ENCODE assay signal across 8 mouse cellular contexts in the genomic region with DNA sequence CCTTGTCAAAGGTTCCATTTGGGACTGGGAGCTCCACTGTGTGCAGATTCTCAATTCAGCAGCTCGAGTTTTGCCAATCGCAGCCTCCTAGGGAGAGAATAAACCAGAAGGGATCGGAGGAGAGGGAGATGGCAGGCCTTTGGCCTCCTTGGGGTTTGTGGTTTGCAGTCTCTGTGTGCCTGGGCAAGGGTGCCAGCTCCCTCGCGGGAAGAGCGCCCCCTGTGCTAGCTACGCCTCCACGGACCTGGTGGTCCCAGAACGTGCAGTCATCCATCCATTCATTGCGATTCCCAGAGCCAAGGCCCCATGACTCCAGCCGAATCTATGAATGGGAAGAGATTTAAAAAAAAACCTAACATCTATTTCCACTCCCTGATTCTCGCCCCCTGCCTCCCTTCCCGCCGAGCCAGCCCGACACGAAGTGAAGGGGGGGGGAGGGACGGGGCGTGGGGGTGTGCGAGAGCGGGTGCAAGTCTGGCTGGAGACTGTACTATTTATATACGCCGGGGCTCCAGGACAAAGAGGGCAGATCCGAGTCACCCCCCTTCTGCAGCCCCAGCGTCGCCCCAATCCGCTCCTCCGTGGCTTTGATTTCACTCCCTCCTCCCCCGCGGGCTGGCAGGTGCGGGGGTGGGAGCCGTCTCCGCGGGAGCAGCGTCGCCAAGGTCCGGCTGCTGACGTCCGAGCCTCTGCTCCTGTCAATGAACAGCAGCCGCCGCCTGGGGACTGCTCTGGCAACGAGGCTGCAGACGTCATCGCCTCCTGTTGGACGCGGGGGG. TPM values are rescaled to one million over a fixed set of nuclear protein-coding genes. Genes with fewer than 3 reads are reported as not detected.
DNase-seq lines count a peak whose midpoint lies in the region; ATAC-seq lines count a peak whose summit lies in the region.

No protein-coding gene starts in this region.

- no peak overlapping the region for H3K27ac ChIP-seq in lung, embryonic 15.5 days

- peak overlapping the region; percentile 47 for H3K4me3 ChIP-seq in lung, embryonic 15.5 days

- H3K4me1 ChIP-seq in lung, embryonic 15.5 days, result peaks cover 17% of the 10 kb centered on the region

- no peaks in the 10 kb centered on the region for H3K36me3 ChIP-seq in lung, embryonic 15.5 days

- H3K9me3 ChIP-seq in lung, embryonic 15.5 days, result no peaks in the 10 kb centered on the region

- WGBS in lung, embryonic 15.5 days, result under 1% methylated on average over 40 of the region's 45 CpGs

- DNase-seq in MN1 (ENCODE audit: low spot score), result peak; percentile 91
- peak; percentile 90 for DNase-seq in cerebellum, adult 8-10 months
- peak; percentile 90 for DNase-seq in heart, postnatal 4 days
- peak; percentile 77 to 84 for DNase-seq in layer of hippocampus, postnatal 10 days (ENCODE audit: low spot score in 2 of 2)
- peak; percentile 82 for DNase-seq in retina, embryonic 14.5 days (ENCODE audit: low spot score)
- no peak for DNase-seq in spleen, postnatal 10 days (ENCODE audit: low spot score in 2 of 2)

- peak overlapping the region; percentile 98 for H3K4me2 ChIP-seq in lung, embryonic 15.5 days

- ATAC-seq in frontal cortex, adult (ENCODE audit: low TSS enrichment), result peak; percentile 77
- ATAC-seq in lung, embryonic 15.5 days (ENCODE audit: borderline replicate concordance, extremely low read depth, low FRiP score, low TSS enrichment), result peak; percentile 85

- peaks cover 65% of the 10 kb centered on the region for H3K27me3 ChIP-seq in lung, embryonic 15.5 days

- H3K9ac ChIP-seq in lung, embryonic 15.5 days, result peak overlapping the region; percentile 36; the same call in 1 of the 2 replicates

RNA-seq across cellular contexts. Expression of a gene that starts 0.6 kb away (rescaled TPM):
- 1 to 10 TPM; 5.5 to 8.1 TPM for total RNA-seq in heart, postnatal 4 days (2021)
- total RNA-seq in layer of hippocampus, postnatal 10 days (2021), result 10 to 100 TPM; 59.6 to 61.8 TPM
- polyA plus RNA-seq in lung, embryonic 15.5 days (2015; fragmentation: Nextera tagmentation; extraction: Ambion mirVana), result 1.5 and 2.1 TPM in 2 replicates

RNA-seq across cellular contexts. Expression of a gene that starts 42.2 kb away (rescaled TPM):
- not detected for total RNA-seq in heart, postnatal 4 days (2021)
- total RNA-seq in layer of hippocampus, postnatal 10 days (2021), result not detected
- not detected in 2 replicates for polyA plus RNA-seq in lung, embryonic 15.5 days (2015; fragmentation: Nextera tagmentation; extraction: Ambion mirVana)

Comparison
In these comparisons a context has a peak if more than half of its experiments do, and no peak if none do; other contexts are left out.
1. DNase-seq: peak in MN1 (single experiment), cerebellum, adult 8-10 months (single experiment), heart, postnatal 4 days (single experiment), layer of hippocampus, postnatal 10 days (2 of 2) and retina, embryonic 14.5 days (single experiment); none in spleen, postnatal 10 days (0 of 2).
2. RNA of a gene that starts 0.6 kb away (total RNA-seq): 59.6 to 61.8 TPM in layer of hippocampus, postnatal 10 days; 5.5 to 8.1 TPM in heart, postnatal 4 days; every median in the first group is over 4 times any median in the second.